Mouse (Mus musculus) gastrocnemius, postnatal 10 days (tissue): ENCODE results near the gene Dpy19l3. TPM values are rescaled to one million over a fixed set of nuclear protein-coding genes. Genes with fewer than 3 reads are reported as not detected.
A peak's percentile ranks its signal among the peaks of the same experiment; 100 is the strongest.

Experiments used
- DNase-seq: peaks from one replicate; pipeline ENCODE4 v3.0.0; 2021; ENCODE audit warnings: mixed read lengths
- long read RNA-seq, 2 experiments: library from polyadenylated mRNA; stranded (forward); transcript quantifications; one replicate each; pipeline ENCODE4 v2.0.0; 2021
- total RNA-seq, 2 experiments: library from RNA; stranded (reverse); gene quantifications; 2 replicates each; pipeline ENCODE4 v1.2.3; 2021

Gene Dpy19l3
- 10 to 100 TPM in 1 of 2 experiments, 1 to 10 TPM in 1; 9.7 to 15.8 TPM for total RNA-seq
- long read RNA-seq, experiment 1, full-length matches to known transcripts: 2 of 5 reads
- long read RNA-seq, experiment 1, partial matches to known transcripts: 1 of 5 reads
- long read RNA-seq, experiment 1, other reads (novel, unspliced or antisense): 2 of 5 reads
- long read RNA-seq, experiment 2, partial matches to known transcripts: 0 of 2 reads
- long read RNA-seq, experiment 2, other reads (novel, unspliced or antisense): 2 of 2 reads

- peak; percentile 92 for DNase-seq
Measured at GRCm38 (mm10) chr7:35754033-35754885, at the start of gene Dpy19l3. TSS of gene Dpy19l3 (minus strand) at chr7:35754454.

GRCm38 (mm10) chr7:35802906-35803595 is 48.8 kb upstream of the Dpy19l3 start, which contains the start of gene Zfp507:
TSS of gene Zfp507 (minus strand) at chr7:35803003.
- peak; percentile 91 for DNase-seq

GRCm38 (mm10) chr7:35802201-35802905 is 48.1 kb upstream of the Dpy19l3 start:
- DNase-seq: no peak

GRCm38 (mm10) chr7:35796123-35796522 is 41.9 kb upstream of the Dpy19l3 start:
- DNase-seq: no peak

- DNase-seq: no peak
Measured at GRCm38 (mm10) chr7:35794145-35794664, 40.0 kb upstream of the Dpy19l3 start.

- DNase-seq: no peak
Measured at GRCm38 (mm10) chr7:35792150-35792848, 38.0 kb upstream of the Dpy19l3 start.

- no peak for DNase-seq
Measured at GRCm38 (mm10) chr7:35790926-35791325, 36.7 kb upstream of the Dpy19l3 start.

- no peak for DNase-seq
Measured at GRCm38 (mm10) chr7:35790201-35790600, 35.9 kb upstream of the Dpy19l3 start.

GRCm38 (mm10) chr7:35785579-35785978 is 31.3 kb upstream of the Dpy19l3 start:
- no peak for DNase-seq

GRCm38 (mm10) chr7:35782252-35782651 is 28.0 kb upstream of the Dpy19l3 start:
- DNase-seq: no peak

- DNase-seq: no peak
Measured at GRCm38 (mm10) chr7:35774127-35774526, 19.9 kb upstream of the Dpy19l3 start.

GRCm38 (mm10) chr7:35772347-35772746 is 18.1 kb upstream of the Dpy19l3 start:
- no peak for DNase-seq

- no peak for DNase-seq
Measured at GRCm38 (mm10) chr7:35771106-35771505, 16.9 kb upstream of the Dpy19l3 start.

GRCm38 (mm10) chr7:35770122-35770521 is 15.9 kb upstream of the Dpy19l3 start:
- no peak for DNase-seq

- no peak for DNase-seq
Measured at GRCm38 (mm10) chr7:35764461-35764860, 10.2 kb upstream of the Dpy19l3 start.

GRCm38 (mm10) chr7:35761801-35762200 is 7.5 kb upstream of the Dpy19l3 start:
- DNase-seq: no peak

GRCm38 (mm10) chr7:35759602-35760001 is 5.3 kb upstream of the Dpy19l3 start:
- DNase-seq: no peak

GRCm38 (mm10) chr7:35756510-35757440 is 2.5 kb upstream of the Dpy19l3 start:
- DNase-seq: no peak

GRCm38 (mm10) chr7:35754886-35755168 is 573 bp upstream of the Dpy19l3 start:
- no peak for DNase-seq

GRCm38 (mm10) chr7:35753319-35754032 is 778 bp downstream of the Dpy19l3 start:
- DNase-seq: no peak
